Mouse (Mus musculus) liver, embryonic 14.5 days (tissue): ENCODE measurements at regions not wholly inside any gene's neighbourhood (a gene's known extent, or its start where the extent isn't known, plus 50 kb on each side); places are given as distances from the start of the nearest gene placed in this dataset.
"Not testable (repeated sequence)": the region's sequence is repeated elsewhere in the genome, so short reads cannot be mapped to it uniquely, and the experiment has no call there.

ENCODE experiments used
- ATAC-seq: fragments of 200-750 bp; cut with Nextera tagmentation; 2 replicates; pipeline ENCODE4 v1.8.0; 2017; ENCODE audit warnings: moderate number of reproducible peaks, mild to moderate bottlenecking, moderate library complexity; ENCODE audit not compliant: insufficient read depth
- DNase-seq, 3 experiments: peaks; one replicate each; pipeline ENCODE4 v3.0.0-alpha.2; 2012 to 2013; ENCODE audit warnings: low read depth in 3 of 3, low spot score in 3 of 3
- H3K27ac ChIP-seq: fragments of 300-500 bp; sonication (generic); 2 replicates; pipeline ENCODE4 v1.5.1; 2014; ENCODE audit warnings: moderate library complexity, mild to moderate bottlenecking, control low read depth, inconsistent platforms
- H3K27me3 ChIP-seq: fragments of 300-500 bp; sonication (generic); 2 replicates; pipeline ENCODE4 v1.6.1; 2014; ENCODE audit warnings: mild to moderate bottlenecking, low read length, moderate library complexity; ENCODE audit not compliant: control insufficient read depth, insufficient read depth
- H3K36me3 ChIP-seq: fragments of 300-500 bp; sonication (generic); replicated peaks from 2 replicates; pipeline ENCODE4 v1.6.1; 2014; ENCODE audit warnings: low read depth; ENCODE audit not compliant: control insufficient read depth, insufficient read depth
- H3K4me1 ChIP-seq, 2 experiments: fragments of 200-500 bp in 1 of 2; fragments of 300-500 bp in 1 of 2; sonication (generic) in 1 of 2; replicated peaks; 2 replicates each; pipeline ENCODE4 v1.6.1; 2012 to 2014; ENCODE audit warnings: antibody characterized with exemption in 1 of 2, inconsistent platforms in 1 of 2, low read length in 1 of 2; ENCODE audit not compliant: control insufficient read depth in 2 of 2, insufficient read depth in 2 of 2
- H3K4me2 ChIP-seq: fragments of 300-500 bp; sonication (generic); 2 replicates; pipeline ENCODE4 v1.6.1; 2014; ENCODE audit warnings: low read depth, mild to moderate bottlenecking, control low read depth, moderate library complexity
- H3K4me3 ChIP-seq, 2 experiments: fragments of 200-500 bp in 1 of 2; fragments of 300-500 bp in 1 of 2; sonication (generic) in 1 of 2; 2 replicates each; pipeline ENCODE4 v1.5.1; 2012 to 2014; ENCODE audit warnings: low read depth in 2 of 2, low read length in 2 of 2, mild to moderate bottlenecking in 2 of 2, control low read depth in 1 of 2, inconsistent platforms in 1 of 2, moderate library complexity in 1 of 2; ENCODE audit not compliant: insufficient read depth in 1 of 2
- H3K9ac ChIP-seq: fragments of 300-500 bp; sonication (generic); replicated peaks from 2 replicates; pipeline ENCODE4 v1.6.1; 2014; ENCODE audit warnings: mild to moderate bottlenecking, control low read depth, moderate library complexity
- H3K9me3 ChIP-seq: fragments of 300-500 bp; sonication (generic); 2 replicates; pipeline ENCODE4 v1.6.1; 2016; ENCODE audit warnings: low read length, mixed read lengths; ENCODE audit not compliant: control insufficient read depth
- CTCF ChIP-seq: IDR thresholded peaks from 2 replicates; pipeline ENCODE4 v1.5.1; 2016; ENCODE audit warnings: antibody characterized with exemption, low read depth, control low read depth
- EP300 ChIP-seq: IDR thresholded peaks from 2 replicates; pipeline ENCODE4 v1.6.1; 2016; ENCODE audit warnings: antibody characterized with exemption, low read depth
- WGBS: fragments of 180-500 bp; shearing (Covaris S2); extraction: QIAGEN DNeasy Blood & Tissue Kit; methylation state at CpG from one replicate; pipeline ENCODE4 v1.1.7; 2014; ENCODE audit not compliant: insufficient replicate concordance; 5-methylcytosine and 5-hydroxymethylcytosine counted together

GRCm38 (mm10) chr6:99904044-99904443 is 177.9 kb upstream of the Prok2 start:
- not testable (repeated sequence) for H3K4me3 ChIP-seq, H3K4me1 ChIP-seq, ATAC-seq, H3K4me2 ChIP-seq, H3K27ac ChIP-seq, H3K9ac ChIP-seq, DNase-seq, H3K9me3 ChIP-seq, H3K36me3 ChIP-seq, H3K27me3 ChIP-seq
- peak; percentile 52; the same call in 1 of the 2 replicates for TF ChIP-seq CTCF

GRCm38 (mm10) chr6:99901564-99901963 is 175.4 kb upstream of the Prok2 start:
- H3K27ac ChIP-seq, result no peak overlapping the region
- no peaks in the 10 kb centered on the region for H3K4me1 ChIP-seq
- no peak for TF ChIP-seq EP300
- TF ChIP-seq CTCF, result no peak
- no peaks in the 10 kb centered on the region for H3K27me3 ChIP-seq
- no peak overlapping the region for H3K9ac ChIP-seq
- no peaks in the 10 kb centered on the region for H3K9me3 ChIP-seq
- H3K4me2 ChIP-seq, result no peak overlapping the region
- DNase-seq (no peak), ATAC-seq (no peak)
- 38% methylated on average over 3 of the region's 3 CpGs for whole genome bisulfite sequencing
- H3K36me3 ChIP-seq, result no peaks in the 10 kb centered on the region
- H3K4me3 ChIP-seq, result no peak overlapping the region

GRCm38 (mm10) chr6:99901146-99901545 is 175.0 kb upstream of the Prok2 start:
- WGBS, result 45% methylated on average over 5 of the region's 5 CpGs
- no peak overlapping the region for H3K9ac ChIP-seq
- H3K36me3 ChIP-seq, result no peaks in the 10 kb centered on the region
- H3K27me3 ChIP-seq, result no peaks in the 10 kb centered on the region
- no peaks in the 10 kb centered on the region for H3K9me3 ChIP-seq
- H3K4me2 ChIP-seq, result no peak overlapping the region
- H3K4me3 ChIP-seq, result no peak overlapping the region
- H3K27ac ChIP-seq, result no peak overlapping the region
- ATAC-seq (no peak), DNase-seq (no peak)
- TF ChIP-seq CTCF, result no peak
- no peak for TF ChIP-seq EP300
- H3K4me1 ChIP-seq, result no peaks in the 10 kb centered on the region

- Histone ChIP-seq H3K9ac (no peak overlapping the region), H3K27ac (no peak overlapping the region), H3K4me1 (no peaks in the 10 kb centered on the region), H3K36me3 (no peaks in the 10 kb centered on the region), H3K4me3 (no peak overlapping the region), H3K9me3 (no peaks in the 10 kb centered on the region), H3K27me3 (no peaks in the 10 kb centered on the region), H3K4me2 (no peak overlapping the region)
- no peak for DNase-seq
- TF ChIP-seq EP300 (no peak), CTCF (no peak)
- ATAC-seq, result no peak
- 55% methylated on average over 14 of the region's 14 CpGs for WGBS
These were observed 173.5 kb upstream of the Prok2 start for GRCm38 (mm10) chr6:99899704-99900103.

- no peaks in the 10 kb centered on the region for H3K4me1 ChIP-seq
- H3K27ac ChIP-seq, result no peak overlapping the region
- whole genome bisulfite sequencing, result 64% methylated on average over 2 of the region's 2 CpGs
- no peak for TF ChIP-seq CTCF
- no peak for TF ChIP-seq EP300
- no peak overlapping the region for H3K4me2 ChIP-seq
- H3K9ac ChIP-seq, result no peak overlapping the region
- H3K4me3 ChIP-seq, result no peak overlapping the region
- DNase-seq, result no peak
- no peaks in the 10 kb centered on the region for H3K27me3 ChIP-seq
- no peaks in the 10 kb centered on the region for H3K36me3 ChIP-seq
- no peak for ATAC-seq
- no peaks in the 10 kb centered on the region for H3K9me3 ChIP-seq
These were observed 171.9 kb upstream of the Prok2 start for GRCm38 (mm10) chr6:99898077-99898476.

GRCm38 (mm10) chr6:99895558-99895957 is 169.4 kb upstream of the Prok2 start:
- TF ChIP-seq CTCF (no peak), EP300 (no peak)
- ATAC-seq (no peak), DNase-seq (no peak)
- no peak overlapping the region for H3K4me3 ChIP-seq
- H3K9me3 ChIP-seq, result no peaks in the 10 kb centered on the region
- H3K4me1 ChIP-seq, result no peaks in the 10 kb centered on the region
- H3K9ac ChIP-seq, result no peak overlapping the region
- WGBS, result 54% methylated on average over 4 of the region's 4 CpGs
- H3K27ac ChIP-seq, result no peak overlapping the region
- H3K36me3 ChIP-seq, result no peaks in the 10 kb centered on the region
- H3K27me3 ChIP-seq, result no peaks in the 10 kb centered on the region
- H3K4me2 ChIP-seq, result no peak overlapping the region
